Mouse (Mus musculus) lung, embryonic 15.5 days (tissue): Measurements from ENCODE around the gene H1fx. TPM values are rescaled to one million over a fixed set of nuclear protein-coding genes. Genes with fewer than 3 reads are reported as not detected.
A peak's percentile ranks its signal among the peaks of the same experiment; 100 is the strongest.
"Not testable (repeated sequence)": the region's sequence is repeated elsewhere in the genome, so short reads cannot be mapped to it uniquely, and the experiment has no call there.

Experiments used
- ATAC-seq: fragments of 200-750 bp; cut with Nextera tagmentation; 2 replicates; pipeline ENCODE4 v1.8.0; 2017; ENCODE audit warnings: moderate number of reproducible peaks, borderline replicate concordance; ENCODE audit not compliant: low FRiP score, low TSS enrichment; ENCODE audit errors: extremely low read depth
- H3K27ac ChIP-seq: fragments of 300-500 bp; sonication (generic); 2 replicates; pipeline ENCODE4 v1.5.1; 2015; ENCODE audit warnings: moderate library complexity, mild to moderate bottlenecking, inconsistent platforms
- H3K27me3 ChIP-seq: fragments of 300-500 bp; sonication (generic); 2 replicates; pipeline ENCODE4 v1.6.1; 2015; ENCODE audit warnings: inconsistent platforms
- H3K36me3 ChIP-seq: fragments of 300-500 bp; sonication (generic); 2 replicates; pipeline ENCODE4 v1.6.1; 2015; ENCODE audit warnings: inconsistent platforms
- H3K4me1 ChIP-seq: fragments of 300-500 bp; sonication (generic); 2 replicates; pipeline ENCODE4 v1.6.1; 2015; ENCODE audit warnings: inconsistent platforms
- H3K4me2 ChIP-seq: fragments of 300-500 bp; sonication (generic); 2 replicates; pipeline ENCODE4 v1.6.1; 2015; ENCODE audit warnings: inconsistent platforms, mild to moderate bottlenecking, moderate library complexity
- H3K4me3 ChIP-seq: fragments of 300-500 bp; sonication (generic); 2 replicates; pipeline ENCODE4 v1.5.1; 2015; ENCODE audit warnings: mild to moderate bottlenecking, inconsistent platforms
- H3K9ac ChIP-seq: fragments of 300-500 bp; sonication (generic); 2 replicates; pipeline ENCODE4 v1.6.1; 2015; ENCODE audit warnings: inconsistent platforms
- H3K9me3 ChIP-seq: fragments of 300-500 bp; sonication (generic); 2 replicates; pipeline ENCODE4 v1.6.1; 2016; ENCODE audit warnings: inconsistent platforms
- WGBS: fragments of 180-500 bp; shearing (Covaris S2); methylation state at CpG from one replicate; pipeline ENCODE4 v1.1.7; 2015; 5-methylcytosine and 5-hydroxymethylcytosine counted together
- polyA plus RNA-seq: library from polyadenylated mRNA; unstranded; fragments of >200 nt; fragmentation: Nextera tagmentation; extraction: Ambion mirVana; gene quantifications from 2 replicates; pipeline ENCODE4 v1.2.1, GENCODE M21; 2015

Gene H1fx
- 44.4 and 46.6 TPM in 2 replicates for polyA plus RNA-seq

DNA sequence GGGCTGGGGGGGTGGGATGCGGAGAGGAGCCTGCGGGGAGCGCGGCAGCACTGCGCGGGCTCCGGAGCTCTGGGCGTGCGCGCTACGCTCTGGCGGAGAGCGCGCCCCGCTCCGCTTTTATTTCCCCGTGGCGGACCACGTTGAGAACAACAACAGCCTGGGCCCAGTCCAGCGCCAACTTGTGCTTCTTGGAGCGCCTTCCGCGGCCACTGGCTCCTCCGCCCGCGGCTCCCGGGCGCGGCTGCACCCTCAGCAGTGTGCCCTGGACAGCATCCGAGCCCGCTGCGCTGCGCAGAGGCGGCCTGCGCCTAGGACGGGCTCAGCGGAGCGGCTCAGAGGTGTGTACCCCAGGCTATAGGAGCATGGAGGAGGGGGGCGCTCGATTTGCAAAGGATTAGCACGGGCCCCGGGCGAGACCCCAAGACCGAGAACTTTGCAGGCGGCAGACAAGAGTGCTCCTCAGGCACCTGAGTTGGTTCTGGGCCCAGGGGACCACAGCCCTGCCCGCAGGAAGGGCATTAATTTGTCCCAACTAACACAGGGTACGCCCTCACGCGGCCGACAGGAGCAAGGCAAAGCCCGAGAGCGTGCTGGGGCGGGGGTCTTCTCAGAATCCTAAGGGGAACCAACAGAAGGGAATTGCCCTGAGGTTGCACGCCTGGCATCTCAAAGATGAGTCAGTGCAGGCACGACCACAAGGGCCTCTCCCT is at the start of gene H1fx:
H1fx (minus strand) TSS at position 91 of the 710 bp plus-strand sequence.
- H3K27me3 ChIP-seq = no peaks in the 10 kb centered on the region
- peaks cover 15% of the 10 kb centered on the region for H3K4me1 ChIP-seq
- H3K4me2 ChIP-seq = peak within 1 kb of the TSS; percentile 76
- peak within 1 kb of the TSS; percentile 87 for H3K27ac ChIP-seq
- H3K4me3 ChIP-seq = peak within 1 kb of the TSS; percentile 72
- ATAC-seq = peak; percentile 82
- no peaks in the 10 kb centered on the region for H3K9me3 ChIP-seq
- peaks cover 24% of the 10 kb centered on the region for H3K36me3 ChIP-seq
- WGBS = 1% methylated on average over 33 of the region's 55 CpGs
- peak within 1 kb of the TSS; percentile 84 for H3K9ac ChIP-seq

DNA sequence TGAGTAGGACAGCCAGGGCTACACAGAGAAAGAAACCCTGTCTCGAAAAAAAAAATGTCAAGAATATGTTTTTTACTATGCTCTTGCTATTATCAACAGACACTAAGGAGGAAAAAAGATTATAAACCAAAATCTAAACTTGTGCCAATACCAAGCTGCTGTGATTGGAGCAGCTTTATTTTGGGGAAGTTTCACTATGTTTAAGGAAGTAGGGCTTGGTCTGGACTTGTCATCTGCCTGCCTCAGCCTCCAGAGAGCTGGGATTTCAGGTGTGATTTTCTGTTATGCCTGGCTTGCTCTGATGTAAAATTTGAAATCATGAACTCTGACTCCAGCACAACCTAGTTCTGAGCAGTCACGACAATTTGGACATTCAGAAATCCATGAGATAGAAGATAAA is 49.0 kb upstream of the H1fx start:
- Histone ChIP-seq H3K27ac (no peak overlapping the region), H3K4me1 (no peaks in the 10 kb centered on the region), H3K4me3 (no peak overlapping the region), H3K4me2 (no peak overlapping the region), H3K9me3 (no peaks in the 10 kb centered on the region), H3K36me3 (peaks cover 12% of the 10 kb centered on the region; the same call in 1 of the 2 replicates), H3K9ac (no peak overlapping the region), H3K27me3 (no peaks in the 10 kb centered on the region)
- WGBS = 91% methylated on average over 2 of the region's 2 CpGs
- no peak for ATAC-seq

GRCm38 (mm10) chr6:88027390-88027789 is 46.0 kb upstream of the H1fx start:
- no peaks in the 10 kb centered on the region for H3K4me1 ChIP-seq
- no peak overlapping the region for H3K4me2 ChIP-seq
- 67% methylated on average over 5 of the region's 5 CpGs for WGBS
- peaks cover 17% of the 10 kb centered on the region for H3K36me3 ChIP-seq
- no peak overlapping the region for H3K9ac ChIP-seq
- no peaks in the 10 kb centered on the region for H3K27me3 ChIP-seq
- H3K4me3 ChIP-seq = no peak overlapping the region
- H3K27ac ChIP-seq = no peak overlapping the region
- ATAC-seq = no peak
- H3K9me3 ChIP-seq = no peaks in the 10 kb centered on the region

DNA sequence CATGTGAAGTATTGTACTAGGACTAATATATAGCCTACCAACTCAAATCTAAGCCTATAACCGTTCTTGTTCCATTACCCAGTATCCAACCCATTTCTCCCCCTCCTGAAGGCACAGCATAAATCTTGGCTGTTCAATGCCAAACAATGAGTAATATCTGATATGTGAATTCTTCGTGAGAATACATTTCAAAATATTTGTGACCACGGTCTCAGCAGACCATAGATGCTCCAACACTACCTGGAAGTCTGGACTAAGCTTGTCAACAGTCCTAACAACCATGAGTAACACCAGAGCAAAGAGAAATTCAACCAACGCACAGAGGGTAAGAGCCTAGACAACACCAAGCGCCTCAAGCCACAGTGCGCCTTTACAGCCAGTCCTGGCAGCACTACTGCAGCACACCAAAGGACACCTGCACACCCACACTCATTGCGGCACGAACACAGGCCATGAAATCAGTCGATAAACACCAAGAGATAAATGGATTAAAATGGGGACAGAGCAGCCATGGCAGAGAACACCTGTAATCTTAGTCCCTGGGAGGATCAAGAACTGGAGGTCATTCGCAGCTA is 42.0 kb upstream of the H1fx start:
- no peak overlapping the region for H3K27ac ChIP-seq
- no peak overlapping the region for H3K4me3 ChIP-seq
- no peak for ATAC-seq
- WGBS = 96% methylated on average over 10 of the region's 10 CpGs
- no peaks in the 10 kb centered on the region for H3K4me1 ChIP-seq
- no peaks in the 10 kb centered on the region for H3K27me3 ChIP-seq
- H3K9me3 ChIP-seq = no peaks in the 10 kb centered on the region
- no peak overlapping the region for H3K4me2 ChIP-seq
- peaks cover 13% of the 10 kb centered on the region for H3K36me3 ChIP-seq
- no peak overlapping the region for H3K9ac ChIP-seq

- H3K27ac ChIP-seq = no peak overlapping the region
- H3K9me3 ChIP-seq = no peaks in the 10 kb centered on the region
- 63% methylated on average over 2 of the region's 2 CpGs for WGBS
- peaks cover 2% of the 10 kb centered on the region for H3K36me3 ChIP-seq
- H3K4me3 ChIP-seq = no peak overlapping the region
- no peak overlapping the region for H3K9ac ChIP-seq
- no peak for ATAC-seq
- no peak overlapping the region for H3K4me2 ChIP-seq
- H3K4me1 ChIP-seq = no peaks in the 10 kb centered on the region
- H3K27me3 ChIP-seq = no peaks in the 10 kb centered on the region
Observed at GRCm38 (mm10) chr6:88019154-88019553, 37.7 kb upstream of the H1fx start.

DNA sequence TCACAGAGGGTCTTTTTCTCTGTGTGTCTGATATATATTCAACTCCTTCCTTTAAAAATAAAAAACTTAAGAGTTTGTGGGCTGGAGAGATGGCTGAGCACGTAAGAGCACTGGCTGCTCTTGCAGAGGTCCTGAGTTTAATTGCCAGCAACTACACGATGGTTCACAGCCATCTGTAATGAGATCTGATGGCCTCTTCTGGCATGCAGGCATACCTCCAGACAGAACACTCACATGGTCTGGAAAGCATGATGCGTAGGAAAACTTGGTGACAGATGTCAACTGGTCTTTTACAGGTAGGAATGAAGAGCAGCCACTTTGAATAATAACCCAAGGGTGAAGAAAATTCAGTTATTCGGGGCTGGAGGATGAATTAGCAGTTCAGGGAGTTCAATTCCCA is 36.4 kb upstream of the H1fx start:
- 74% methylated on average over 4 of the region's 4 CpGs for WGBS
- Histone ChIP-seq H3K4me1 (no peaks in the 10 kb centered on the region), H3K27ac (no peak overlapping the region), H3K27me3 (no peaks in the 10 kb centered on the region), H3K9me3 (no peaks in the 10 kb centered on the region), H3K9ac (no peak overlapping the region), H3K4me2 (no peak overlapping the region), H3K4me3 (no peak overlapping the region), H3K36me3 (0 out of 2 replicates have a peak, but pooled peaks cover 4% of the 10 kb centered on the region)
- ATAC-seq = no peak

DNA sequence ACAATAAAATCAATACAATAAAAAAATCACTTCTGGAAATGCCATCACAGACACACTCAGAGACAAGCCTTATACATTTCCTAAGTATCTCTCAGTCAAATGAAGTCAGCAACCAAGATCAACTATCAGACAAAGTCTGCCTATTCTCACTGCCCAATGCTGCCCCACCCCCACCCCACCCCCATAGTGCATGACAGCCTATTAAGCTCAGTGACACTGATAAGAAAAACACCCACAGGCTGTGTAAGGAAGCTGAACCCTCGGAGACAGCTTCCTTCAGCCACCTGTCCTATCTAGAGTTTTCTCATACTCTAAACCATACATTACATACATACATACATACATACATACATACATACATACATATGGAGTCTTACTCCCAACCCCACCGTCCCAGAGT is 34.4 kb upstream of the H1fx start:
- Histone ChIP-seq H3K27me3 (no peaks in the 10 kb centered on the region), H3K36me3 (peaks cover 15% of the 10 kb centered on the region), H3K4me2 (no peak overlapping the region), H3K9ac (no peak overlapping the region), H3K4me3 (no peak overlapping the region), H3K9me3 (no peaks in the 10 kb centered on the region), H3K4me1 (no peaks in the 10 kb centered on the region), H3K27ac (no peak overlapping the region)
- WGBS = 48% methylated on average over 2 of the region's 2 CpGs
- no peak for ATAC-seq

DNA sequence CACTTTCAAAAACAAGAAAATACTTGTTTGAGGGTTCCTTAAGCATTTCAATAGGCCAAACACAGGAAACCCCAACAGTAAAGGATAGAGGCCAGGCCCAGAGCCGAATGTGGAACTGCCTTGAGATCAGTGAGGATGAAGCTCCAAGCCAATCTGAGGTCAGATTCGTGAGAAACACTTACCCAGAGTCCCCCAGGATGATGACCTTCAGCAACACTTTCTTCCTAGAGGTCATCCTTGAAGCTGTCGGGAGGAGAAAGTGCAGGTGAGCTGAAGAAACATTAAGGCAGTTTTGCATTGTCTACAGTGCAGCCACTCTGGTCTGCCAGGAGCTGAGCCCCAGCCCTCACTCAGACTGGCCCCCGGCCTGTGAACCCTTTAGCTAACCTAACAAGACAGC is 32.0 kb upstream of the H1fx start:
- H3K9me3 ChIP-seq = no peaks in the 10 kb centered on the region
- H3K4me3 ChIP-seq = no peak overlapping the region
- WGBS = 78% methylated on average over 4 of the region's 4 CpGs
- no peaks in the 10 kb centered on the region for H3K4me1 ChIP-seq
- H3K36me3 ChIP-seq = peaks cover 32% of the 10 kb centered on the region
- no peak overlapping the region for H3K9ac ChIP-seq
- H3K4me2 ChIP-seq = no peak overlapping the region
- no peaks in the 10 kb centered on the region for H3K27me3 ChIP-seq
- no peak for ATAC-seq
- H3K27ac ChIP-seq = no peak overlapping the region

- Histone ChIP-seq H3K4me2 (no peak overlapping the region), H3K27ac (no peak overlapping the region), H3K9me3 (no peaks in the 10 kb centered on the region), H3K36me3 (peaks cover 38% of the 10 kb centered on the region), H3K27me3 (no peaks in the 10 kb centered on the region), H3K4me3 (no peak overlapping the region), H3K9ac (no peak overlapping the region), H3K4me1 (no peaks in the 10 kb centered on the region)
- WGBS = 55% methylated on average over 2 of the region's 2 CpGs
- no peak for ATAC-seq
Observed at GRCm38 (mm10) chr6:88012601-88013000, 31.2 kb upstream of the H1fx start.

GRCm38 (mm10) chr6:88011106-88011505 is 29.7 kb upstream of the H1fx start:
- not testable (repeated sequence) for H3K4me2 ChIP-seq, H3K9ac ChIP-seq, H3K4me3 ChIP-seq, H3K27me3 ChIP-seq, ATAC-seq, H3K27ac ChIP-seq, H3K9me3 ChIP-seq, H3K4me1 ChIP-seq
- WGBS = 31% methylated on average over 1 of the region's 1 CpGs
- peaks cover 44% of the 10 kb centered on the region for H3K36me3 ChIP-seq

DNA sequence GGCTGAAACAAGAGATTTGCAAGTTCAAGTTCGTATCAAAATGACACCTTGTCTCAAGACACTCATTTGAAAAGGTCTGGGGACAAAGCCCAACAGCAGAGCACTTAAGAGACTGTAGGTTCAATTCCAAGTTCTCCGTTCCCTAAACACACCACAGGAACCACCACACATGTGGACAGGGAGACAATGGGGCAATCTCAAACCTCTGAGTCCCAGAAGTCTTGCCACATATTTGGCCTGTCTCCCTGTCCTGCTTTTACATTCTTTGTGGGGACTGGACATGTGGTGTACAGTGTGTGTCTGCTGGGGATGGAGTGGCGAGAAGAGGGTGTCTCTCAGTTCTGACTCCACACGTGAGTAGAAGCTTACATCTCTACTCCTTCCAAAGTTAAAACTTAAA is 27.8 kb upstream of the H1fx start:
- ATAC-seq = no peak
- Histone ChIP-seq H3K4me1 (no peaks in the 10 kb centered on the region), H3K9ac (no peak overlapping the region), H3K27ac (no peak overlapping the region), H3K9me3 (no peaks in the 10 kb centered on the region), H3K36me3 (peaks cover 50% of the 10 kb centered on the region), H3K4me3 (no peak overlapping the region), H3K4me2 (no peak overlapping the region), H3K27me3 (no peaks in the 10 kb centered on the region)
- WGBS = 88% methylated on average over 4 of the region's 4 CpGs

DNA sequence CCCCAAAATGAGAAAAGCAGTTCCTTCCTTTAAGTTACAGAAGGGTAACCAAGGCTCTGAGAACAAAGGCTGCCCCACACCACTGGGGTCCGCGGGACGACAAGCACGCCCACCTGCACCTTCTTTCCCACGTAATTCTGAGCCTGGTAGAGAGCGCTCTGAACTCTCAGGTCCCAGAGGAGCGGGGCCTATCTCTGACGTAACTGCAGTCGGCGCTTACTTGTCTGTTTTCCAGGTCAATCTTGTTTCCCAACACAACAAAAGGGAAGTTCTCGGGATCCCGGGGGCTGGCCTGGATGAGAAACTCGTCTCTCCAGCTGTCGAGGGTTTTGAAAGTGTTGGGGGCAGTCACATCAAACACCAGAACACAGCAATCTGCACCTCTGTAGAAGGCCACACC is 23.3 kb upstream of the H1fx start:
- not testable (repeated sequence) for ATAC-seq, H3K9me3 ChIP-seq, H3K4me3 ChIP-seq, H3K27ac ChIP-seq, H3K4me1 ChIP-seq, H3K27me3 ChIP-seq, H3K9ac ChIP-seq, H3K4me2 ChIP-seq
- 73% methylated on average over 14 of the region's 14 CpGs for WGBS
- H3K36me3 ChIP-seq = peaks cover 70% of the 10 kb centered on the region
